Mouse (Mus musculus): ENCODE data around the gene Gm10073.

The Gm10073 gene

GRCm38 (mm10) chr8:106548366-106548936 is 24.8 kb downstream of the Gm10073 start:
- no peak for DNase-seq

GRCm38 (mm10) chr8:106546746-106547145 is 26.5 kb downstream of the Gm10073 start:
- DNase-seq, result no peak

- DNase-seq, result no peak
Measured at GRCm38 (mm10) chr8:106545149-106545548, 28.1 kb downstream of the Gm10073 start.

GRCm38 (mm10) chr8:106543043-106543442 is 30.2 kb downstream of the Gm10073 start:
- no peak for DNase-seq

- no peak for DNase-seq
Measured at GRCm38 (mm10) chr8:106541002-106541401, 32.3 kb downstream of the Gm10073 start.

GRCm38 (mm10) chr8:106539193-106539592 is 34.1 kb downstream of the Gm10073 start:
- no peak for DNase-seq

GRCm38 (mm10) chr8:106535448-106535847 is 37.8 kb downstream of the Gm10073 start:
- DNase-seq, result peak; percentile 46

- peak; percentile 75 for DNase-seq
Measured at GRCm38 (mm10) chr8:106534449-106534848, 38.8 kb downstream of the Gm10073 start.

- no peak for DNase-seq
Measured at GRCm38 (mm10) chr8:106533709-106534108, 39.6 kb downstream of the Gm10073 start.

- peak; percentile 29 for DNase-seq
Measured at GRCm38 (mm10) chr8:106530566-106530965, 42.7 kb downstream of the Gm10073 start.

- no peak for DNase-seq
Measured at GRCm38 (mm10) chr8:106529885-106530482, 43.3 kb downstream of the Gm10073 start.

GRCm38 (mm10) chr8:106528596-106529249 is 44.5 kb downstream of the Gm10073 start:
- no peak for DNase-seq

GRCm38 (mm10) chr8:106527241-106528036 is 45.8 kb downstream of the Gm10073 start:
- no peak for DNase-seq

- DNase-seq, result no peak
Measured at GRCm38 (mm10) chr8:106526725-106527124, 46.5 kb downstream of the Gm10073 start.

All from retina, postnatal 1 day (tissue).